Mouse (Mus musculus) intestine, embryonic 16.5 days (tissue): Measurements from ENCODE around the gene Grid1. TPM values are rescaled to one million over a fixed set of nuclear protein-coding genes. Genes with fewer than 3 reads are reported as not detected.

Source experiments
- ATAC-seq: fragments of 200-750 bp; cut with Nextera tagmentation; 2 replicates; pipeline ENCODE4 v1.8.0; 2017; ENCODE audit warnings: moderate TSS enrichment, moderate library complexity
- H3K27ac ChIP-seq: fragments of 300-500 bp; sonication (generic); 2 replicates; pipeline ENCODE4 v1.5.1; 2014; ENCODE audit warnings: mild to moderate bottlenecking, low read length
- H3K27me3 ChIP-seq: fragments of 300-500 bp; sonication (generic); replicated peaks from 2 replicates; pipeline ENCODE4 v1.6.1; 2014; ENCODE audit warnings: low read length, control low read depth, mixed read lengths; ENCODE audit not compliant: control insufficient read depth, insufficient read depth
- H3K36me3 ChIP-seq: fragments of 300-500 bp; sonication (generic); 2 replicates; pipeline ENCODE4 v1.6.1; 2014; ENCODE audit warnings: low read length, control low read depth; ENCODE audit not compliant: control insufficient read depth, insufficient read depth
- H3K4me1 ChIP-seq: fragments of 300-500 bp; sonication (generic); 2 replicates; pipeline ENCODE4 v1.6.1; 2014; ENCODE audit warnings: low read length, control low read depth, mixed read lengths; ENCODE audit not compliant: control insufficient read depth, insufficient read depth
- H3K4me2 ChIP-seq: fragments of 300-500 bp; sonication (generic); 2 replicates; pipeline ENCODE4 v1.6.1; 2014; ENCODE audit warnings: low read depth, low read length, control low read depth
- H3K4me3 ChIP-seq: fragments of 300-500 bp; sonication (generic); 2 replicates; pipeline ENCODE4 v1.5.1; 2014; ENCODE audit warnings: mild to moderate bottlenecking, low read length
- H3K9ac ChIP-seq: fragments of 300-500 bp; sonication (generic); 2 replicates; pipeline ENCODE4 v1.6.1; 2014; ENCODE audit warnings: low read depth, low read length
- H3K9me3 ChIP-seq: fragments of 300-500 bp; sonication (generic); 2 replicates; pipeline ENCODE4 v1.6.1; 2016; ENCODE audit warnings: low read length, control low read depth; ENCODE audit not compliant: control insufficient read depth
- WGBS: fragments of 180-500 bp; shearing (Covaris S2); extraction: QIAGEN DNeasy Blood & Tissue Kit; methylation state at CpG from one replicate; pipeline ENCODE4 v1.1.7; 2014; 5-methylcytosine and 5-hydroxymethylcytosine counted together
- polyA plus RNA-seq: library from polyadenylated mRNA; unstranded; fragments of >200 nt; fragmentation: Nextera tagmentation; extraction: Ambion mirVana; gene quantifications from 2 replicates; pipeline ENCODE4 v1.2.1, GENCODE M21; 2015

Gene Grid1
- polyA plus RNA-seq, 1 experiment from 2014 or later = 0.15 TPM

DNA sequence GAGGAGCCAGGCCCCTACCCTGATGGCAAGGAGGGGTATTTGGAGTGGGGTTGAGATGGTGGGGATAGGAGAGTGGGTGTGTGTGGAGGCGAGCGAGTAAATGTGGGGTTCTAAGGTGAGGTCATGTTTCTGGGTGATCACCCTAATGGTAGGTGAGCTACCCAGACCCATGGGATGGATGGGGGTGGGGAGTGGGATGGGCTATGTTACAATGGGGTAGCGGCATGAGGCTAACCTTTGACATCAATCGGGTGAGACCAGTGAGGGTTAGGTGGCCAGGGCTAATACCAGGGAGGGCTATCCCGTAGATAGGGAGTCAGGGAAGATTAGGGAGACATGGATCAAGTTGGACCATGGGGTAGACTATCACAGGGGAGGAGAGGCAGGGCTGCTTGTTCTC is 27.7 kb downstream of the Grid1 start:
- no peaks in the 10 kb centered on the region for H3K4me1 ChIP-seq
- no peak for ATAC-seq
- H3K4me2 ChIP-seq = no peak overlapping the region
- H3K27me3 ChIP-seq = no peaks in the 10 kb centered on the region
- H3K4me3 ChIP-seq = no peak overlapping the region
- no peak overlapping the region for H3K9ac ChIP-seq
- WGBS = 91% methylated on average over 5 of the region's 5 CpGs
- H3K9me3 ChIP-seq = no peaks in the 10 kb centered on the region
- H3K36me3 ChIP-seq = no peaks in the 10 kb centered on the region
- no peak overlapping the region for H3K27ac ChIP-seq

- H3K4me1 ChIP-seq = no peaks in the 10 kb centered on the region
- no peak overlapping the region for H3K4me2 ChIP-seq
- H3K9ac ChIP-seq = no peak overlapping the region
- no peak overlapping the region for H3K27ac ChIP-seq
- WGBS = 74% methylated on average over 9 of the region's 9 CpGs
- no peak overlapping the region for H3K4me3 ChIP-seq
- no peaks in the 10 kb centered on the region for H3K9me3 ChIP-seq
- H3K36me3 ChIP-seq = no peaks in the 10 kb centered on the region
- no peaks in the 10 kb centered on the region for H3K27me3 ChIP-seq
- ATAC-seq = no peak
Measured at GRCm38 (mm10) chr14:34860891-34861780, 41.2 kb downstream of the Grid1 start.

DNA sequence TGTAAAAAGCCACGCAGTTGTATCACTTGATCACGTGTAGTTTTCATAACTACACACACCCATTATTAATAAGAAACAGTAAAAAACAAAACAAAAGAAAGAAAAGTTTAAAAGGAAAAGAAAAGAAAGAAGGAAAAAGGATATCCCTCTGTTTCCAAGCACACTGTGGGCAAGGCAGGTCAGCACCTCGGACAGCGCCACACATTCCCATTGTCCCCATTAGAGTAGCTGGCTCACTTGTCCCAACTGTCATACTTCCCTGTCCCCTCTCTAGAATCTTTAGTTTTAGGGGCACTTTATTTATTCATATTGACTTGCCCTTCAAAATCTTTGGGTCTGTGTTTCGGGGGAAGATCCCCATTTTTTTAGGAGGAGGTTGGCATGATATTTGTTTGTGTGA is 47.4 kb downstream of the Grid1 start:
- WGBS = 22% methylated on average over 5 of the region's 5 CpGs
- Histone ChIP-seq H3K36me3 (no peaks in the 10 kb centered on the region), H3K4me3 (no peak overlapping the region), H3K4me1 (no peaks in the 10 kb centered on the region), H3K9me3 (no peaks in the 10 kb centered on the region), H3K4me2 (no peak overlapping the region), H3K27ac (no peak overlapping the region), H3K27me3 (no peaks in the 10 kb centered on the region), H3K9ac (no peak overlapping the region)
- no peak for ATAC-seq

- Histone ChIP-seq H3K9ac (no peak overlapping the region), H3K27me3 (no peaks in the 10 kb centered on the region), H3K4me1 (no peaks in the 10 kb centered on the region), H3K9me3 (no peaks in the 10 kb centered on the region), H3K4me3 (no peak overlapping the region), H3K4me2 (no peak overlapping the region), H3K27ac (no peak overlapping the region), H3K36me3 (no peaks in the 10 kb centered on the region)
- WGBS = 72% methylated on average over 6 of the region's 6 CpGs
- no peak for ATAC-seq
Measured at GRCm38 (mm10) chr14:34868513-34869260, 48.8 kb downstream of the Grid1 start.

GRCm38 (mm10) chr14:34879996-34880395 is 60.1 kb downstream of the Grid1 start:
- H3K9ac ChIP-seq = no peak overlapping the region
- H3K27me3 ChIP-seq = no peaks in the 10 kb centered on the region
- no peak overlapping the region for H3K27ac ChIP-seq
- H3K9me3 ChIP-seq = no peaks in the 10 kb centered on the region
- H3K36me3 ChIP-seq = no peaks in the 10 kb centered on the region
- ATAC-seq = no peak
- H3K4me3 ChIP-seq = no peak overlapping the region
- H3K4me1 ChIP-seq = no peaks in the 10 kb centered on the region
- no peak overlapping the region for H3K4me2 ChIP-seq
- WGBS = 30% methylated on average over 6 of the region's 6 CpGs

- no peak overlapping the region for H3K27ac ChIP-seq
- H3K36me3 ChIP-seq = no peaks in the 10 kb centered on the region
- H3K4me3 ChIP-seq = no peak overlapping the region
- ATAC-seq = no peak
- no peaks in the 10 kb centered on the region for H3K27me3 ChIP-seq
- no peak overlapping the region for H3K4me2 ChIP-seq
- H3K4me1 ChIP-seq = no peaks in the 10 kb centered on the region
- no peak overlapping the region for H3K9ac ChIP-seq
- 25% methylated on average over 8 of the region's 8 CpGs for WGBS
- no peaks in the 10 kb centered on the region for H3K9me3 ChIP-seq
Measured at GRCm38 (mm10) chr14:34880431-34881421, 60.8 kb downstream of the Grid1 start.

- no peak overlapping the region for H3K27ac ChIP-seq
- H3K27me3 ChIP-seq = no peaks in the 10 kb centered on the region
- no peak for ATAC-seq
- H3K36me3 ChIP-seq = no peaks in the 10 kb centered on the region
- H3K4me2 ChIP-seq = no peak overlapping the region
- H3K4me1 ChIP-seq = no peaks in the 10 kb centered on the region
- WGBS = 93% methylated on average over 11 of the region's 11 CpGs
- H3K4me3 ChIP-seq = no peak overlapping the region
- no peak overlapping the region for H3K9ac ChIP-seq
- no peaks in the 10 kb centered on the region for H3K9me3 ChIP-seq
Measured at GRCm38 (mm10) chr14:34884194-34884593, 64.3 kb downstream of the Grid1 start.

GRCm38 (mm10) chr14:34884611-34885010 is 64.7 kb downstream of the Grid1 start:
- ATAC-seq = no peak
- 88% methylated on average over 3 of the region's 3 CpGs for WGBS
- H3K36me3 ChIP-seq = no peaks in the 10 kb centered on the region

More at GRCm38 (mm10) chr14:34884611-34885010, 64.7 kb downstream of the Grid1 start:
- Histone ChIP-seq H3K9ac (no peak overlapping the region), H3K27ac (no peak overlapping the region), H3K9me3 (no peaks in the 10 kb centered on the region), H3K4me2 (no peak overlapping the region), H3K27me3 (no peaks in the 10 kb centered on the region), H3K4me3 (no peak overlapping the region), H3K4me1 (no peaks in the 10 kb centered on the region)
